Mouse (Mus musculus) brain, embryonic 14.5 days (tissue): ENCODE measurements at regions not wholly inside any gene's neighbourhood (a gene's known extent, or its start where the extent isn't known, plus 50 kb on each side); places are given as distances from the start of the nearest gene placed in this dataset.

Experiments used
- CTCF ChIP-seq: fragments of 200-500 bp; IDR thresholded peaks from 2 replicates; pipeline ENCODE4 v1.5.1; 2012; ENCODE audit warnings: inconsistent platforms, mild to moderate bottlenecking, moderate library complexity, borderline replicate concordance; ENCODE audit not compliant: insufficient read depth, insufficient read length; ENCODE audit errors: extremely low read depth
- POLR2A ChIP-seq: fragments of 200-500 bp; IDR thresholded peaks from 2 replicates; pipeline ENCODE4 v1.6.1; 2012; ENCODE audit warnings: mild to moderate bottlenecking, inconsistent platforms, borderline replicate concordance; ENCODE audit not compliant: poor library complexity, insufficient read depth, insufficient read length, severe bottlenecking; ENCODE audit errors: extremely low read depth

GRCm38 (mm10) chr13:53845786-53846185, 209.7 kb downstream of the Drd1 start:
- TF ChIP-seq CTCF (no peak), POLR2A (no peak)
